Mouse (Mus musculus) heart, embryonic 11.5 days (tissue): ENCODE results near the gene Serinc4. TPM values are rescaled to one million over a fixed set of nuclear protein-coding genes. Genes with fewer than 3 reads are reported as not detected.
"Not testable (repeated sequence)": the region's sequence is repeated elsewhere in the genome, so short reads cannot be mapped to it uniquely, and the experiment has no call there.

Experiments
- ATAC-seq: fragments of 200-750 bp; cut with Nextera tagmentation; replicated peaks from 2 replicates; pipeline ENCODE4 v1.8.0; 2017; ENCODE audit warnings: moderate library complexity; ENCODE audit not compliant: insufficient number of reproducible peaks, low FRiP score, low TSS enrichment
- H3K27ac ChIP-seq: fragments of 300-500 bp; sonication (generic); 2 replicates; pipeline ENCODE4 v1.5.1; 2014; ENCODE audit warnings: mild to moderate bottlenecking, low read depth, low read length
- H3K27me3 ChIP-seq: fragments of 300-500 bp; sonication (generic); 2 replicates; pipeline ENCODE4 v1.6.1; 2014; ENCODE audit warnings: mild to moderate bottlenecking, low read length, mixed read lengths; ENCODE audit not compliant: control insufficient read depth, insufficient read depth
- H3K36me3 ChIP-seq: fragments of 300-500 bp; sonication (generic); 2 replicates; pipeline ENCODE4 v1.6.1; 2014; ENCODE audit warnings: mild to moderate bottlenecking, low read length, moderate library complexity, mixed read lengths; ENCODE audit not compliant: control insufficient read depth, insufficient read depth
- H3K4me1 ChIP-seq: fragments of 300-500 bp; sonication (generic); 2 replicates; pipeline ENCODE4 v1.6.1; 2014; ENCODE audit warnings: low read length; ENCODE audit not compliant: control insufficient read depth, insufficient read depth
- H3K4me2 ChIP-seq: fragments of 300-500 bp; sonication (generic); 2 replicates; pipeline ENCODE4 v1.6.1; 2014; ENCODE audit warnings: mild to moderate bottlenecking, moderate library complexity
- H3K4me3 ChIP-seq: fragments of 300-500 bp; sonication (generic); 2 replicates; pipeline ENCODE4 v1.5.1; 2014; ENCODE audit warnings: low read depth, low read length
- H3K9ac ChIP-seq: fragments of 300-500 bp; sonication (generic); 2 replicates; pipeline ENCODE4 v1.6.1; 2014; ENCODE audit warnings: mild to moderate bottlenecking, low read depth, low read length, moderate library complexity
- H3K9me3 ChIP-seq: fragments of 300-500 bp; sonication (generic); replicated peaks from 2 replicates; pipeline ENCODE4 v1.6.1; 2016; ENCODE audit warnings: low read length; ENCODE audit not compliant: control insufficient read depth
- WGBS: fragments of 180-500 bp; shearing (Covaris S2); extraction: QIAGEN DNeasy Blood & Tissue Kit; methylation state at CpG from one replicate; pipeline ENCODE4 v1.1.7; 2014; ENCODE audit not compliant: insufficient replicate concordance; 5-methylcytosine and 5-hydroxymethylcytosine counted together
- polyA plus RNA-seq: library from polyadenylated mRNA; unstranded; fragments of >200 nt; fragmentation: Nextera tagmentation; extraction: Ambion mirVana; gene quantifications from 2 replicates; pipeline ENCODE4 v1.2.1, GENCODE M21; 2014

The Serinc4 gene
- polyA plus RNA-seq, 1 experiment from 2014 or later = 0.07 TPM

DNA sequence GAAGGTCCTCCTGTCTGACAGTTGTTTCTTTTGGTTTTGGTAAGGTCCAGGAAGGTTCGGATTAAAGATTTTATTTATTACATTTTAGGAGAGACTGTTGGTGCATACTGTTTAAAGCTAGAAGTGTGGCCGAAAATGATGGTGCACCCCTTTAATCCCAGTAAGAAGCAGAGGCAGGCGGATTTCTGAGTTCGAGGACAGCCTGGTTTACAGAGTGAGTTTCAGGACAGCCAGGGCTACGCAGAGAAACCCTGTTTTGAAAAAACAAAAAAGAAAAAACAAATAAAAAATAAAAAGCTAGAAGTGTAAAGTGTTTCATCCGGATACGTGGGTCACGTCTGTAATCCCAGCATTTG, 17.6 kb upstream of the Serinc4 start:
- Histone ChIP-seq H3K4me2 (peak overlapping the region; percentile 71), H3K36me3 (no peaks in the 10 kb centered on the region), H3K4me3 (peak overlapping the region; percentile 66), H3K27ac (peak overlapping the region; percentile 70), H3K27me3 (no peaks in the 10 kb centered on the region), H3K9me3 (no peaks in the 10 kb centered on the region), H3K4me1 (no peaks in the 10 kb centered on the region), H3K9ac (peak overlapping the region; percentile 70)
- WGBS = 31% methylated on average over 8 of the region's 8 CpGs
- ATAC-seq = no peak

DNA sequence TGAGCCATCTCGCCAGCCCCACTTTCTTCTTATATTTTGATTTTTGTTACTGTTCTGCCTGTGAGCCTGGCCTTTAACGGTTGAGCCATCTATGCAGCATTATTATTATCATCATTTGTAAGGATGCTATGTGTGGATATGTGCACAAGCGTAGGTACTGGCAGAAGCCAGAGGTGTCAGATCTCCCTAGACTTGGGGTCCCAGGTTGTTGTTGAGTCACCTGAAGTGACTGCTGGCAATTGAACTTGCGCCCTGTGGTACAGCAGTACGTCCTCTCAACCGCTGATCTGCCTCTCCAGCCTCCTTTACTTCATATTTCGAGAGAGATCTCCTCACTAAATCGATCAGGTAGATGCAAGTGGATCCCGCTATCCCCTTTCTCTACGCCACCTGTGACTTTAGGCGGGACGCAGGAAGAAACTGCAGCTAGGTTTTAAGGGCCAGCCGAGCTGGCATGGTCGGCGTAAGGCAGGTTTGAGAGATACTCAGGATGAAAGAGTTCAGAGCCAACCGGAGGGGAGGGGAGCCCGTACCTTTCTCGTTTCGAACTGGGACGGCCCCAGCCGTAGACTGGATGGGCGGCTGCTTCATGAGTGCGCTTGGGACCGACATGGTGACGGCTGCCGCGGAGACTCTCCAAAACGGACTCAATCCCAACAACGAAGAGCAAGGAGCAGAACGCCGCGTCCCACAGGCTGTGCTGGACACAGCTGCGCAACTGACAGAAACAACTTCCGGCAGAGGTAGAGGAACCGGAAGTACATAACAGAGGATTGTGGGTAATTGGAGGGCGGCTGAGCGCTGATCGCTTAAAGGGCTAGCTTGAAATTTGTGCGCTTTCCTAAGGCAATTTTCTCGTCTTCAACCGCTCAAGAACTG, 17.0 kb upstream of the Serinc4 start, which contains the start of gene Mfap1b:
Mfap1b (minus strand) TSS at position 767 of the 879 bp plus-strand sequence.
- not testable (repeated sequence) for H3K27me3 ChIP-seq, H3K9me3 ChIP-seq, H3K4me1 ChIP-seq, H3K36me3 ChIP-seq
- Histone ChIP-seq H3K4me2 (peak within 1 kb of the TSS; percentile 71), H3K9ac (peak within 1 kb of the TSS; percentile 70), H3K4me3 (peak within 1 kb of the TSS; percentile 66), H3K27ac (peak within 1 kb of the TSS; percentile 70)
- peak; percentile 80 for ATAC-seq
- 5% methylated on average over 38 of the region's 41 CpGs for WGBS

DNA sequence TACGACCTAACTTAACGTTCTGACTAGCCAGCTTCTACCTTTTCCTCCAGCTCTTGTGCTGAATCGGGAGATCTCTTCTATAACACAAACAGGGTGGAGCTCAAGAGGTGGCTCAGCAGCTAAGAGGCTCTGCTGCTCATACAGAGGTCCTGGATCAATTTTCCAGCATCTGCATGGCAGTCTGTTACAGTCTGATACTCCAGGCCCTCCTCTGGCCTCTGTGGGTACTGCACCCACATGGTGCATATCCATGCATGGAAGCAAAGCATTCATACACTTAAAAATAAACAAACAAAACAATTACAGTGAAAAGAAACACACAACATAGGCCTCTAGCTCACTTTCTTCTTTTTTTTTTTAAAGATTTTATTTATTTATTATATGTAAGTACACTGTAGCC, 16.2 kb upstream of the Serinc4 start:
- 98% methylated on average over 3 of the region's 3 CpGs for WGBS
- not testable (repeated sequence) for H3K27me3 ChIP-seq, H3K27ac ChIP-seq, H3K36me3 ChIP-seq, H3K4me3 ChIP-seq, H3K4me1 ChIP-seq, H3K9ac ChIP-seq, H3K4me2 ChIP-seq, H3K9me3 ChIP-seq, ATAC-seq

DNA sequence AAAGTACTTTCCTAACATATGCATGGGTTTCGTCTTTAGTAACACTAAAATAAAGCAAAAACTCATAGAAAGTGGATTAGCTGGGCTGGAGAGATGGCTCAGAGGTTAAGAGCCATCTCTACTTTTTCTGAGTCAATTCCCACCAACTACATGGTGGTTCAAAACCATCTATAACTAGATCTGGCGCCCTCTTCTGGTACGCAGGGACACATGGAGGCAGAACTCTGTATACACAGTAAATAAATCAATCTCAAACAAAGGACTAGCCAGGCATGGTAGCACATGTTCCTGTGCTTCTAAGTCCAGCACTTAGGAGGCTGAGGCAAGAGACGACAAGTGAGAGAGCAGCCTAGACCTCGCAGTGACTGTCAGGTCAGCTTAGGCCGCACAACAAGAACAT, 12.4 kb upstream of the Serinc4 start:
- H3K9me3 ChIP-seq, ATAC-seq, H3K4me3 ChIP-seq, H3K4me2 ChIP-seq, H3K9ac ChIP-seq, H3K27ac ChIP-seq, H3K27me3 ChIP-seq, H3K36me3 ChIP-seq, H3K4me1 ChIP-seq: not testable (repeated sequence)
- 88% methylated on average over 1 of the region's 6 CpGs for WGBS

DNA sequence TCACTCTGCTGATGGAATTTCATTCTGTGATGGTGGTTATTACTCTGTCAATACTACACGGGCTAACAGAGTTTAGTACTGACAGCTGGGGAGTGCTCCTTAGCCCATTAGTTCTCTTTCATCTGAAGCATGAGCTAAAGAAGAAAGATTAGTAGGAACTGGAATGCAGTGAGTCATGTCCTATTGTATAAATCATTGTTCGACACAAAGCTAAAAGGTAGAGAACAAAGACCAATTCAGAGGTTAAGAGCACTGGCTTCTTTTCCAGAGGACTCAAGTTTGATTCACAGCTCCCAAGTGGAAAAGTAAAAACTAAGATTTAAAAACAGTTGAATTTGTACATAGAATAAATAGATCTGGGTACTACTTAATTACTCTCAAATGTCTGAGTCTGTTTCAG, 3.5 kb upstream of the Serinc4 start:
- no peaks in the 10 kb centered on the region for H3K27me3 ChIP-seq
- no peaks in the 10 kb centered on the region for H3K36me3 ChIP-seq
- H3K4me3 ChIP-seq = no peak overlapping the region
- H3K4me2 ChIP-seq = no peak overlapping the region
- no peak for ATAC-seq
- peaks cover 3% of the 10 kb centered on the region; the same call in 1 of the 2 replicates for H3K4me1 ChIP-seq
- H3K9ac ChIP-seq = no peak overlapping the region
- H3K9me3 ChIP-seq = no peaks in the 10 kb centered on the region
- 73% methylated on average over 2 of the region's 2 CpGs for WGBS
- H3K27ac ChIP-seq = no peak overlapping the region

DNA sequence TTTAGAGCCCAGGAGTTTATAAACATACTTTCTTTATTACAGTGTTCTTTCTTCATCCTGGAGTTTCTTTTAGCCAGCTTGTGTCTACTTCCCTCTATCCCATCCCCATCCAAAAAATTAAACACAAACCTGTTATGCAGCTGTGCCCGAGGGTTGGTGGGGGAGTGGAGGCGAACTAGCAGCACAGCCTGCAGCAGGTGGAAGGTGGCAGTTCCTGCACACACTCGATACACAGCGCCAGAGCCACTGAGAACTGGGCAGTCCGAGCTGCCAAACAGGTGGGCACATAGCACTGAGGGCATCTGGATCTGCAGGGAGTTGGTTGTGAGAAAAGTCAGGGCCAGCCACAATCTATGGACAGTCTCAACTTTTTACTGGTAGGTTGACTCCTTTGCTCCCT, 1.0 kb downstream of the Serinc4 start:
- ATAC-seq = no peak
- H3K27ac ChIP-seq = no peak overlapping the region
- no peaks in the 10 kb centered on the region for H3K9me3 ChIP-seq
- WGBS = 73% methylated on average over 5 of the region's 5 CpGs
- H3K36me3 ChIP-seq = peaks cover 11% of the 10 kb centered on the region; the same call in 1 of the 2 replicates
- no peaks in the 10 kb centered on the region for H3K27me3 ChIP-seq
- peaks cover 23% of the 10 kb centered on the region for H3K4me1 ChIP-seq
- H3K9ac ChIP-seq = no peak overlapping the region
- no peak overlapping the region for H3K4me3 ChIP-seq
- no peak overlapping the region for H3K4me2 ChIP-seq

DNA sequence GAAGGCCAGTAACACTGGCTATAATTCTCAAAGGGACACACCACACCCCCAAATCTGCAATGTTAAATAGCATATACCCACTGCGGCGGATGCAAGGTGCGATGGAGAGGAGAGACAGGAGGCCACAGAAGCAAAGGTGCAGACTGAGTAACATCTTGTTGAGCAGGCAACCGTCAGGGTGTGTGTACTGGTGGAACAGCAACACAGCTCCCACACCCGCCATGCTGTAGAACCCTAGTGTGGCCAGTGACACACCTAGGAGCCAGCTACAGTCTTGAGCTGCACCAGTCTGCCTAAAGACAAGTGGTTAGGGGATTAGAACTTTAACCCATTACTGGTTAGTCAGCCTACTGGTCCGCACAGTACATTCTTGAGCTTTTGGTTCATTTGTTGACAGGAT, 2.7 kb downstream of the Serinc4 start:
- peak overlapping the region; percentile 84; the same call in 1 of the 2 replicates for H3K27ac ChIP-seq
- no peaks in the 10 kb centered on the region for H3K9me3 ChIP-seq
- peaks cover 23% of the 10 kb centered on the region for H3K4me1 ChIP-seq
- H3K4me2 ChIP-seq = no peak overlapping the region
- H3K9ac ChIP-seq = no peak overlapping the region
- ATAC-seq = no peak
- H3K4me3 ChIP-seq = no peak overlapping the region
- 82% methylated on average over 6 of the region's 6 CpGs for WGBS
- peaks cover 11% of the 10 kb centered on the region; the same call in 1 of the 2 replicates for H3K36me3 ChIP-seq
- no peaks in the 10 kb centered on the region for H3K27me3 ChIP-seq

DNA sequence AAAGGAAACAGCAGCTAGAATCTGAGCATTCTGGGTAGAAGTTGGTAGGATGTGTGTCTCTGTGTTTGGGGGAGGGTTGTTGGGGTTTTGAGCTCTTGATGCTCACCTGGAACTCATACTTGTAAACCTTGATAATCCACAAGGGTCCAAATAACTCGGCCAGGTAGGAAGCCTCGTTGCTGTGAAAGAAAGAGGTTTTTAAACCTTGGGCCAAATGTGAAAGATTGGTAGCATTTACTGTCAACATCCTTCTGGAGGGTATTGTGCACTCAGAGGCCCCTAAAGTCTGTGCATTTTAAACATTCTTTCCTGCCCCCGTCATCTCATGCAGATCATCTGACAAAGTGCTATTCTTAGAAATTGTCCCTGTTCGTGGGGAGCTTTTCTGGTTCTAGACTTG, 3.6 kb downstream of the Serinc4 start, which contains the start of gene Hypk:
Hypk (plus strand) TSS at position 301 of the 400 bp plus-strand sequence.
- Histone ChIP-seq H3K27me3 (no peaks in the 10 kb centered on the region), H3K9me3 (no peaks in the 10 kb centered on the region), H3K4me3 (no peak within 1 kb of the TSS), H3K4me2 (peak within 1 kb of the TSS; percentile 17; the same call in 1 of the 2 replicates), H3K36me3 (peaks cover 11% of the 10 kb centered on the region; the same call in 1 of the 2 replicates), H3K9ac (no peak within 1 kb of the TSS), H3K27ac (peak within 1 kb of the TSS; percentile 84), H3K4me1 (peaks cover 23% of the 10 kb centered on the region)
- 63% methylated on average over 4 of the region's 4 CpGs for WGBS
- no peak for ATAC-seq
